Mouse (Mus musculus) lung, postnatal 4 days (tissue): ENCODE measurements around the gene Plb1.

Experiments
- DNase-seq, 2 experiments: peaks; one replicate each; pipeline ENCODE4 v3.0.0; 2021

The Plb1 gene

DNA sequence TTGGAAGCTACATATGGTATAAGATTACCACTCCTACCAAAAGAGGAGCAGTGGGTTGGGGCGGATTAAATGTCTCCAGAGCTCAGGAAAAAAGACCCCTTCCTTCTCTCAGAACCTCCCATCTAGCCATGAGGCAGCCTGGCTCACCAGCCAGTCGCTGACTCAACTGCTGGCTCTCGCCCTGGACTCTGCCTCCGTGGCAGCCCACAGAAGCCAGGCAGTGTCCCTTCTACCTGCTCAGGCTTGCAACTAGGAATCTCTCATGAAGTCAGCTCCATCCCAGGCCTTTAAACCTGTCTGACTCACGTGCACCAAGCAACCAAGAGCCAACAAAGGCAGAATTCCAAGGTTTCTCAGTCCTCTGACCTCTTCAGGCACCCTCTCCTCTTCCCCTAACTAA, 103.6 kb downstream of the Plb1 start:
- no peak for DNase-seq

DNA sequence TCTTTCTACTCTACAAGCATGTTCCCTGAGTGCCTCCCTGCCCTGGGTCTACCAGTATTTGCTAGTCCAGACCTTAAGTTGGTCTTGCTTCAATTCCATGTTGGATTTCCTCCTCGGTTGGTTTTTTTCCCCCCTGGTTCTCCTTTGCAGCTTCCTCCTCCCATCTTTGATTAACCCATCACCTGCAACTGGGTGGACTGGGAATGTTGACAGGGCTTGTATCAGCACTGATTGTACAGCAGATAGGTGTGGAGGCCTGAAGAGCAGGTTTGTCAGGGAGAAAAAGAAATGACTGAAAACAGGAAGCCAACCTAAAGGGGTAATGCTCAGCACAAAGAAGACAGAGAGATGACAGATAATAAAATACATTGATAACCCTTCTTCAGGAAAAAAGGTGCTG, 104.8 kb downstream of the Plb1 start:
- no peak for DNase-seq

DNA sequence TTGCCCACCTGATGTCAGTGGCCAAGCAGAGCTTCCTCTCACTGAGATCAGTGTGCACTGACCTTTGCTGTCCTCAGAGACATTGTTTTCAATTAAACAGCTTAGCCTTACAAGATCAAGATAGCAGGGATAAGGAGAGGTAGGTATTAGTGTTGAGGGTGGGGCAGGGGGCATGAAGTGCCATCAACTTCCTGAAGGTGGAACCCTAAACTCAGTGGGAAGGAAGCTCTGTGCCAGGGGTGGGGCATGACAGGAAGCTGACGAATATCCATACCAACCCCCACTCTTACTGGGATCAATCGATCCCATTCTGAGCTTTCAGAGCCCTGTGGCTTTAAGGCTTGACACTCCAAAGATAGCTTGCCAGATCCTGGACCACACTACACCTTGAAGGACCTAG, 105.8 kb downstream of the Plb1 start:
- peak in 1 of 2 experiments; percentile 35 for DNase-seq

DNA sequence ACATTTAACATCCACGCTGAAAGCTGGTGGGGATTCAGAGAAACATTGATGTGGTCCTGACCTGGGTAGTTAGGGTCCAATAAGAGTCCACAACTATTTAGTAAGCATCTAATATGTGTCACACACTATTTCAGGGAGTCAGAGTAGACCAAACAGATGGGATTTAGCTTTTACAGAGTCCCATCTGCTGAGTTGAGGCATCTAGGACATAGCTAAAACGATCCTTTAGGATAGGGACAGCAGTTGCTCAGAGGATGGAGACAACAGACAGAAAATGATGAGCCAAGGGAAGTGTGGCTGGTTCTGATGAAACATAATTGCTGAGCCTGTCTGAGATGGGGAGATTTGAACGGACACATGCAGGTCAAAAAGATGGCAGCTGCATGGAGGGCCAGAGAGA, 106.3 kb downstream of the Plb1 start:
- no peak for DNase-seq

DNA sequence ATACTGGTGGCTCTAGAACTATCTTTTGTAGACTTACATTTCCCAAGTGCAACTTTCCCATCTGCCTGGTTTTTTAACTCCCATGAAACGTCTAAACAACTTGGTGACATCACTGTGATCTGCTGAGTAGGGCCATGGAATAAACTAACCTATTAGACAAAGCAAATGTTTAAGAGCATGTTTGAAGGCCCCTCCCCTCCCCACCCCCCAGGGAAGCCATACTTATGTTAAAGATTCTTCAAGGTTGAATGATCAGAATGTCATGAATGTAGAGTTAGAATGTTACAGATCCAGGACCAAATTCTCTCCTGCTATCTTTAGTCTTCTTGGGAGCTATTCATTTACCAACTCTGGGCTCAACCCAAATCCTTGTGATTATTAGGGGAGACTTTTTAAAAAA, 107.7 kb downstream of the Plb1 start:
- DNase-seq, result no peak

DNA sequence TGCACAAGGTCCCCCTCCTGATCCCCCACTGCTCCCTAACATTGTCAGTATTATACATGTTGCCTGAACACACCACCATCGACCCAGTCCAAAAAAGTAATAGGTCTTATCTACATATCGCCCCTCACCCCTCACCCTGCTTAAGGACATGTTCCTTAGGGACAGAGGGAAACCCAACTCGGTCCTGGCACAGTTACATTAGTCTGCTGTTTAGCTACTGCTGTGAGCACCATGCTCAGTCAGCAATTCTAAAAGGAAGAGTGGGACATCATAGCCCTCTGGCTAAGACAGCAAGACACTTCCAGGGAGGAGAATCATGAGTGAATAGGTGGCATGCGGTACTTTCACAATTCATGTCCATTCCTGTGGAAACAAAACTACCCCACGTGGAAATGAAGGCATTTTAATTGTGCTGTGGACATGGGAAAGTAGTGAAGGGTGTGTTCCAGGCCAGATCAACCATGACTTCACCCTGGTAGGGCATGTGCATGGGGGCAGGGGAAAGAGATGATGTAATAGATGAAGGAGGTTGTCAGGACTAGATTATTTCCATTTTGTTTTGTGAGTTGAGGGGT, 110.3 kb downstream of the Plb1 start:
- no peak for DNase-seq

DNA sequence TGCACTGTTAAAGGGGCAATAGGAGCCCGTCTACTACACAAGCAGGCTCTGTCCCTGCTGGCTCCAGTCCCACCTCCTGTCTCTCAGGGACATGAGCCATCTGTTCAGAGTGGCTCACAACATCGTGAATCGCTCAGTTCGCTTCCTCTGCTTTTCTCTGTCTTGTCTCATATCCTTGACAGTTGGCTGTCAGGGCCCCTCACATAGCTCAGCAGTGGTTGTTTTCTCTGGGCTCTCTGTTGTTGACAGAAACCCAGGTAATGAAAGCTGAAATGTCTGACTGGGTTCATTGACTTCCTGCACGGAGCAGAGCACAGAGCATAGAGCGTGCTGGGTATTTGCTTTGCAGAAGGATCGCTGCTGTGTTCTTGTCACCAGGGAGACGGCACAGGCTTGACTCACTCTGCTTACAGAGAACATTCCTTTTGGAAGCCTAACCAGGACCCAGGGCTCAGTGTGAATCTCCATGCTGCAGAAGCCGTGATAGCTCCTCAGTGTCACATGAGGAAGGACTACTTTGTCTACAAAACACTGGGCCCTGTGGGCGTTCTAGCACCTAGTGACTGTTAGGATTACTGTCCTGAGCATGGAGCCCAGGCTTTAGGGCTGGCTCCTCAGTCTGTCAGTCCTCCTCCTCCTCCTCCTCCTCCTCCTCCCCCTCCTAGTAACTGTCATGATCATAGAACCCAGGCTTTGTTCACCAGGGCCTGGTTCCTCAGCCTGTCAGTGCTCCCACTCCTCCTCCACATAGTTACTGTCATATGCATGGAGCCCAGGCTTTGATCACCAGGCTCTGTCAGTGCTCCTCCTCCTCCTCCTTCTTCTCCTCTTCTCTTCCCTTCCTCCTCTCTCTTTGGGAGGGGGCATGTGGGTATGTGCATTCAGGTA, 113.8 kb downstream of the Plb1 start:
- DNase-seq, result peak; percentile 75 to 87

DNA sequence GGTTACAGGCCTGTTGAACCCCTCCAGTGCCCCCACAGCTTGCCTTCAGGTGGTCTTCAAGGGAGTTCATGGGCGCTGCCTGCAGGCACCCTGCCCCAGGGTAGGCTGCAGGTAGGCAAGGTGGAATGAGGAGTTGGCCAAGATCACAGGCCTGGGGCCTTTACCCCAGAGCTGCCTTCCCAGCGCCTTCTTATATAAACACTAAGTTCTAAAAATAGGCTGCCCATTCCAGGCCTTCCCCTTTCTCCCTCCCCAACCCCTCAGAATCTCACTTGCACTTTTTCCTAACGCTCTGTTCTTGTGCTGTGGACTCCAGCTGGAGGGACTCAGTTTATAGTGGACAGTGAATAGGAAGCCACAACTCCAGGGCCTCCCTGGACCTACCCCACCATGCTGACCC, 117.2 kb downstream of the Plb1 start:
- peak; percentile 35 to 58 for DNase-seq

DNA sequence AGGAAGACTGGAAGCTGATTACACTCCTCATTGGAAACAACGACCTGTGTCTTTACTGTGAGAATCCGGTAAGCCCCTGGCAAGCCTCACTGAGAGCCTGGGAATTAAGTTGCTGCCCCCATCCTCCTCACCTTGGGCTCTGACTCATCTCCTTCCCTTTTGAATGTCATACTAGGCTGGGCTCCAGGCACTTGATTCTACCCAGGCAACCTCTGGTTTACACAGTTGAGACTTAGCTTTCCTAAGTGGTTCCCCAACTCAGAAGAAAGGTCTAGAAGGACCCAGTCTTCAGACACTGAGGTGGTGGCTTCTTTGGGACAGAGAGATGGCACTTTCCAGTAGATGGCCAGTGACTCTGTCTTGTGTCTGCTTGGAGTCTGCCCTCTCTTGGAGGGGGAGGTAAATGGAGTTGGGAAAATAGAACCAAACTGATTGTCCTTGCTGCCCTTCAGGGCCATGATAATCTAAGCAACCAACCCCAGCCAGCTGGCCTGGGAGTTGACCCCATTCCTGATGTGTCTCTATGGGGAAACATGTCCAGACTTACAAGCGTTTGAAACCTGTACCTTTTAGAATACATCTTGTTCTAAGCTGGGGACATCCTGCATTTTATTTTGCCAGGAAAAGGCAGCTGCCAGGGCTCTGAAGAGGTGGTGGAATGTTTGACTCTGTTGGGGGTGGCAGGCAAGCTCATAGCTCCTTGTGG, 118.2 kb downstream of the Plb1 start:
- no peak for DNase-seq

DNA sequence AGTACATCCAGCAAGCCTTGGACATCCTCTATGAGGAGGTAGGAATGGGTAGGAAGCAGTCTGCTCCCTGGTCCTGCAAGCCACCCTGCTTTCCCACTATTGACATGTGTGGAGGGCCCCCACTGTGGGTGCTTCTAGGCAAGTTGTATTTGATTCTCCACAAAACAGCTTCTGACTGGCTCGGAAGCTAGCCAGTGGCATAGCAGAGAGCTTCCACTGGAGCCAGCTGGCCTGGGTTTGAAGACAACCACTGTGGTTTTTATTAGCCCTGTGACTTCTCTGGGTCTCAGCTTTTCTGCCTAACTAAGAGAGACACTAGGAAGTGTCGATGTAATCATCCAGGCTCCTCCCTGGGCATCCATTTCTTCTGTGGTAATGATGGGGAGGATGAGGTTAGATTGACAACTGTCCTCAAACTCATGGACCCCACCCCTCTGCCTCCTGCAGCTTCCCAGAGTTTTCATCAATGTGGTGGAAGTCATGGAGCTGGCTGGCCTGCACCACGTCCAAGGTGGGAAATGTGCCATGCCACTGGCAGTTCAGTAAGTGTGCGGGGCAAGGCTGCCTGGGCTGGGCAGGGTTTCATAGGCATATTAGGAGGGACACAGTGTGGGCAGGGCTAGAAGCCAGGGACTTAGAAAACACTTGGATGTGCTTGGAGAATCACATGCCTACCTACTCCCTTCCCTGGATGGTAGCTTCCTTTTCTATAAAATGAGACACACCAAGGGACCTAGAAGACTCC, 119.4 kb downstream of the Plb1 start:
- DNase-seq, result peak in 1 of 2 experiments; percentile 36

DNA sequence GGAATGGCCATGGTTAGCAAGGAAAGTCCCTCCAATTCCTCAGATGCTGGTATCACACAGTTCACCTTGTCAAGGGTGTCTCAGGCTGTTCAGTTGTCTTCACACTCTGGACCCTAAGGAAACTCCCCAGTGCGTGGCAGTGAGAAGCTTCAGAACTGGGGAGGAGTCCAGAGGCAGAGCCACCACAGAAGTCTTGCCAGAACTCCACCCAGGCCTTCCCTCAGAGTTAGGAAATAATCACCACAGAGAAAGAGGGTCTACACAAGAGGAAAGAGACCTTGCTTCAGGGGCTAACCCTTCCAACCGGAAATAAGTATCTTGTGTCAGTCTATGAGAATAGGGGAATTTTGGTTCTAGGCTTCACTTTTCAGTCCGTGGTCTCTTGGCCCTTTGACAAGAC, 120.3 kb downstream of the Plb1 start:
- no peak for DNase-seq

DNA sequence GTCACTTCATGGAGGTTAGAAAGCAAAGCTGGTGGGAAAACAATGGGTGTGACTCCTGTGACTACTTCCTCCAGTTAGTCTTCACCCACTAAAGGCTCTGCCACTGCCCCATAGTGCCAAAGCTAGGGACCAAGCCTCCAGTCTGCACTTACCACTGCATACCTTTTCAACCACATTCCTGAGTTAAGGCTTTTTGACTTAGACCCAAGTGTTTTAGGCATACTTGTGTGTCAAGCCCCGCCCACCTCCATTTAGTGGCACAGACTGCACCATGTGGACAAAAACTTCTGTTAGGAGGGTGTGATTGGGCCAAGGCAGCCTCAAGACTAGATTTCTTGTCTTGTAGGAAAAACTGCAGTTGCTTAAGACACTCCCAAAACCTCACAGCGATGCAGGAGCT, 120.8 kb downstream of the Plb1 start:
- DNase-seq, result peak; percentile 41 to 68

DNA sequence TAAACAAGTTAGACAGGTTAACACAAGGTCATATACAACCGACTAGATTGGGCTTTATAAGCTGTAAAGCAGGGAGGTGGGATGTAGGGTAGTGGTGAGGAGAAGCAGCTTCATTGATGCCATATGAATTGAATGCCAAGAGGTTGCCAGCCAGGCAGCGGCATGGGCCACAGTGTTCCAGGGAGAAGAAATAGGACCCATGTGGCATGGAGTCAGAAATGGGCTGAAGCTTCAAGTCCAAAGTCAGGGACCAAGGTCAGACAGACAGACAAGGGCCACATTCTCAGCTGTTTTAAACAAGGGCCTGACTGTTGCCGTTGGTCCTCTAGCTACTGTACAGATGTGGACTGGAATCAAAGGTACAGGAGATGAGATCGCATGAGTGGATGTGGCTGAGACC, 128.0 kb downstream of the Plb1 start:
- DNase-seq, result no peak

DNA sequence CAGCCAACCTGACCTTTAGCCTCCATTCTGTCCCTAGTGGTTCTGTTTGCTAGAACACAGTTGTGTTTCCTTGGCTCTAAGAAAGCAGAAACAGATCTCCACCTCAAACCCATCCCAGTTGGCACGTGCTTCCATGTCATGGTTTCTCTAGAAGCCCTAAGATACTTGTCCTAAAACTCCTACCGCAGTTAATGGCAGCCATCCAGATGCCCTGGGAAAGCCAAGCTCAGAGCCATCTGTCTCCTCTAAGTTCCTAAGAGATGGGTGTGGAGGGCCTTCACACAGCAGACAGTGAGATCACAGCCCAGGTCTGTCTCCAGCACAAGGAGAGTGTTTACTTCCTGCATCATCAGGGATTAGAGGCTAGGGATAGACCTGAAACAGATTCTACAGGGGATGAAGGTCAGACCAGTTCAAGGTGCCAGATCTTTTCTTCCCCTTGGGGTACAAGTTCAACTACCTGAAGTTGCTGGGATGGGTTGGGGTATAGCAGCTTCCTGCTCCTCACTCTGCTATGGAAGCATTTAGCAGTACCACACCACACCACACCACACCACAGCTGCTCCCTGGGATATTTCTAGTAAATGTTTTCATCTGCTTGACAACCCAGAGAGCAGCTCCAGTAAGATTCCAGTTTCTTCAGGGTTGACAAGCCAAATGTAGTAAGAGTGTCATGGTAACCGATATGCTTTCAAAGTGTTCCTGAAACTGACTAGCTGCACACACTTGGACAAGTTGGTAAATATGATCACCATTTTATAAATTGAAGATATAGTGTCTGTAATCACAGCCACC, 129.1 kb downstream of the Plb1 start:
- DNase-seq, result no peak

DNA sequence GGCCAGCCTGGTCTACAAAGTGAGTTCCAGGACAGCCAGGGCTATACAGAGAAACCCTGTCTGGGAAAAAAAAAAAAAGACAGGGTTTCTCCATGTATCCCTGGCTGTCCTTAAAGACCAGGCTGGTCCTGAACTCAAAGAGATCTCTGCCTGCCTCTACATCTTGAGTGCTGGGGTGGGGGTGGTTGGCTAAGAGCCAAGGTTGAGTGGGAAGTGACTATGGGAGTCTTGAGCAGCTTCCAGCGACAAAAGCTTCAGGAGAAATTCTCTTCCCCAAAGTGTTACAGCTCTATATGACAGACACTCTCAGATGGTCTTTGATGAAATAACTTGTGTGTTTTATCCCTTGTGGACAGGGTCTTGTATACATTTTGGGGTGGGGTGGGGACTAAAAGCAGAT, 136.9 kb downstream of the Plb1 start:
- no peak for DNase-seq

DNA sequence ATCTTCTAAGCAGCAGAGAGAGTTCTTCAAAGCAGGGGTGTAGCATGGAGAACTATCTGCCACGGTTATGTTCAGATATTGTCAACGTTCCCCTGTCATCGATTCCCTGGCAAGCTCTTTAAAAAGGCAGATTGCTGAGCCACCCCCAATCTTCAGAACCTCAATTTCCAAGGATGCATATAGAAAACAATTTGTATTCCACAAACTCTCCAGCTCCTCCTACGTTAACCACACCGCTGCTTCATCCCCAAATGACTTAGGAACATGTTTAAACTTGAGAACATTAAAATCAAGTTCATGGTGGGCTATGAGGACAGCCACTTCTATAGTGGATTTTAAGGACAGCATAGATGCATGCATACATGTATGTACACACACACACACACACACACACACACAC, 138.7 kb downstream of the Plb1 start:
- DNase-seq, result no peak

DNA sequence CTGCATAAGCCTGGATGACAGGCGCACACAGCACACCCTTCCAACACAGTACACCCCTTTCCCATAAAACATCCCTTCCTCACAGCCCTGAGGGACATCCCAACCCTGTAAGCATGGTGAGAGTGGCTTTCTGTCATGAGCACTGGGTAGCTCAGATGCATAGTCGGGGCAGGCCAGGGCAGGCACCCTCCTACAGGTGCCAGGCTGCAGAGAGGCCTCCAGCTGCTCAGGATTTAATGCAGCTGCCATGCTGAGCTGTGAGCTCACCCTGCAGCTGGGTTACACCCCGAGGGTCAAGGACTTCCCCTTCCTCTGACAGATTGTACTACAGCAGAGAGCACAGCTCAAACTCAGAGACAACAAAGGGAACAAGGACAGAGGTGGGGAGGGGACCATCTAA, 146.0 kb downstream of the Plb1 start:
- peak in 1 of 2 experiments; percentile 38 for DNase-seq

DNA sequence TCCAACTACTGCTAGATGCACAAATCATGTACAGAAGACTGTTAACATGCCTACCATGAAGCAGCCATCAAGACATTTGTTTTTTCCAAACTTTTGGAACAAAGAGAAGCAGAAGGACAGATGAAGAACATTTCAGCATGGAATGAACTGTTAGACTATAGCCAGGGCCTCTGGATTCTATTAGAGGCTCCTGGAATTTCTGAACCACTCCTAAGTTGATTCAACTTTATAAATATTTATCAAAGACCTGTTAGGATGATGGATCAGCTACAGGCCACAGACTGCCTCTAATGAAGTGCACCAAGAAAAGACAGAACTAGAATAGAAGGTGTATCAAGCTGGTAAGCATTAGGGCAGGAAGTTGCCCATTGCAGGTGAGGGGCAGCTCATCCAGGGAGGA, 156.1 kb downstream of the Plb1 start:
- DNase-seq, result no peak

DNA sequence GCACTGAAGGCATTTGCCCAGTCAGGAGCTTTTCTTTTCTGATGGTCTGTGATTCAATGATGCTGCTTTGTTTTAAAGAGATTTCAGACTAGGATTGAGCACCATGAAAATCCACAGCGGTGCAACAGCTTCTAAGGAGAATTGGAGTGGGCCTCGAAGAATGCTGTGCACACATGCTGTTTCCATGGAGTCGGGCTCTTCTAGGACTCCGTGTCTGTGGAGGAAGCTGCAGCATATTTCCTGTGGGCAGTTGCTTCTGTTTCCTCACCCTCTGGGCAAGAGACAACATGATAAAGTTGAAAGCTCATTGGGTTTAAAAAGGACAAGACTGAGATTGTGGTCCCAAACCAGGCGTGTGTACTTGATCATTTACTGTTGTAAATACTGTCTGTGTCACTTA, 157.8 kb downstream of the Plb1 start:
- no peak for DNase-seq

DNA sequence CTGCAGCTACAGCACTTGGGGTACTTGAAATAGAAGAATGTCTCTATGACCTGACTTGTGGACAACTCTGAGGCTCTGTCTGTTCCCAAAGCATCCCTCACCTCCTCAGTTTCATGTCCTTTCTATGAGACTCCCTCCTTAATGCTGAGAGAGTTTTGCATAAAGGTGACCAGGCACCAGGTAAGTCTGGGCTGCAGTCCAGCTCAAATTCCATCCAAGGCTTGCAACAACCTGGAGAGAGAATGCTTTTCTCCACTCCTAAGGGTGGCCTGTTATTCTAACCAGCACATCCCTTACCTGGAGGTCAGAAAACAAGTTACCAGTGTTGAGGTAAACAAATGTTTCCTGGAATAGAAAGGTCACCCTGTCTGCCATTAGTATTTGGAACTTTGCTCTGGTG, 159.8 kb downstream of the Plb1 start:
- no peak for DNase-seq

DNA sequence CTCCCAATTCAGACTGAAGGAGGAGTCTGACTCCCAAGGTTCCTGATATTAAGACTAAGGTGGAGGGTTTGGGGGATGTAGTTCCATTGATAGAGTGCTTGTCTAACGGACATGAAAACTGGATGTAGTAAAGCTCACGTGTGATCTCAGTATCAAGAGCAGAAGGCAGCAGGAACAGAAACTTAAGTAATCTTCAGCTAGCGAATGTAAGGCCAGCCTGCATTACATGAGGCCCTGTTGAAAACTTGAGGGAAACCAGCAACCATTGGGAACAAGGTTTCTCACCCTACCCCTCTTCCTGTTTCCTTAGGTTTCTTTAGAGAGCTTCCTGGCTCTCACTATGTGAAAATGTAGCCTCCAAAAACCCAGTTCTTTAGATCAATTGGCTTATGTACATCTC, 162.1 kb downstream of the Plb1 start:
- DNase-seq, result no peak

DNA sequence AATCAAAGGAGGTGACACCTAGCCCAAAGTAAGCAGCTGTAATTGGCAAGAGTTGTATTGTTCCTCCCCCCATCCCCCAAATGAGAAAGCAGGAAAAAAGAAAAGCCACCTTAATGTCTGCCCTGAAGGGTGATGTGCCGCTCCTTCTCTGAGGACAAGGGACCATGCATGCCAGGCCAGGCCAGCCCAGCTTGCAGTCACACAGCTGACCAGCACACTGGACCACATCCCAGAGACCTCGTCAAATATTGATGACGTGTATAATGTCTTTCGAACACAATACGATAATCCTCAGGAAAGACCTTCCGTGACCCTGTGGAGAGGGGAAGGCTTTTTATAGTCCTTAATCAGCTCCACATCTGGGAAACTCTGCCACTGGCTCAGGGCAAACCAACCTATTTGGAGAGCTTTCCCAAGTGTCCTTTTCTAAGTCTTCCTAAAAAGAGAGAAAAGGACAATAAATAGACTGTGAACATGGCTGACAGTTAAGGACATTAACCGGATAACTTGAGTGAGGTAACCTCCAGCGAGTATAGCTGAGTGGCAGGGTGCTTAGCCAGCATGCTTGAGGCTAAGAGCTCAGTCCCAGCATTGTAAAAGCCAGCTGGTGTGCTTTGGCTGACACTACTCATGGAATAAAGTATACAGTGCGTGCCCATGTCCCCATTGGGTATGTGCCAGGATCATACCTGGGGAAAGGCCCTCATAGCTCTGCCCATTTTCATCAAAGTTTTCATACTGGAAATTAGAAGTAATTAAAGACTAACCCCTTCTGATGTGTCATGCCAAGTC, 162.8 kb downstream of the Plb1 start:
- no peak for DNase-seq
